Mouse (Mus musculus): ENCODE results near the gene Wnk1. TPM values are rescaled to one million over a fixed set of nuclear protein-coding genes. Genes with fewer than 3 reads are reported as not detected.

Gene Wnk1
- 144 and 160 TPM in 2 replicates for polyA plus RNA-seq (2012; rRNA removed)

DNA sequence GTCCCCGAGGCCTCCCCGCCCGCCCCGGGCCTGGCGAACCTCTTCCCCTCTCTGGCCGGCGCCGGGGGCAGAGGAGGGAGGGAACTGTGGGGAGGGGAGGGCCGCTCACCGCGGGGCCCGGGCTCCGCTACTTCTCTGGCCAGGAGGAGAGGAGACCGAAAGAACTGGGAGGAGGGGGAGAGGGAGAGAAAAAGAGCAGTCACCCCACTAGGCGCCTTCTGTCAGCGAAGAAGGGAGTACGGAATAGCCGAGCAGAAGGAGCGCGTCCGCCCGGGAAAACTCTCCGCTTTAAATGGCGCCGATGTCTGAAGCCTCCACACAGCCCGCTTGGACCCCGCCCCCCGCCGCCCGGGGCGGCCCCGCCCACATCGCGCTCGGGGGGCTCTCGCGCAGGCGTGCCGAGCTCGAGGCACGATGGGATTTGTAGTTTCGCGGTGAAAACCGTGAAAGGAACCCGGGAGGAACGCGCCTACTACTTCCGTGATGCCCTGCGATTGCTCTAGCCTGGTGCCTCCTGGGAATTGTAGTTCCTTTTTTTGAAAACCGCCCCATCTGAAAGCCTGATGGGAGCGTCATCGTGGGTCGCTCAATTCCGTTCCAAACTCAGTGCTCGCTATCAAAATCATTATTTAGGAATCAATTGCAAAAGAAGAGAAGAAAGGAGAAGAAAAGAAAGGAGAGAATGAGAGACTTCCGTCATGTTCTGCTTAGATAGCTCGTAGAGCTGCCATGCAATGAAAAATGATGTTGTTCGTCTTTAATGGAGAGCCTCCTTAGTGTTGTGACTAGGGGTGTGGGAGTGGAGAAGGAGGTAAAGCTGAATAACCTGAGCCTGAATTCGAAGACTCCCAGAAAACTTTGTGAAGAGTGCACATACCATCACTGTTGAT is at the start of gene Wnk1:
Wnk1 (minus strand) TSS at position 307 of the 890 bp plus-strand sequence.

DNA sequence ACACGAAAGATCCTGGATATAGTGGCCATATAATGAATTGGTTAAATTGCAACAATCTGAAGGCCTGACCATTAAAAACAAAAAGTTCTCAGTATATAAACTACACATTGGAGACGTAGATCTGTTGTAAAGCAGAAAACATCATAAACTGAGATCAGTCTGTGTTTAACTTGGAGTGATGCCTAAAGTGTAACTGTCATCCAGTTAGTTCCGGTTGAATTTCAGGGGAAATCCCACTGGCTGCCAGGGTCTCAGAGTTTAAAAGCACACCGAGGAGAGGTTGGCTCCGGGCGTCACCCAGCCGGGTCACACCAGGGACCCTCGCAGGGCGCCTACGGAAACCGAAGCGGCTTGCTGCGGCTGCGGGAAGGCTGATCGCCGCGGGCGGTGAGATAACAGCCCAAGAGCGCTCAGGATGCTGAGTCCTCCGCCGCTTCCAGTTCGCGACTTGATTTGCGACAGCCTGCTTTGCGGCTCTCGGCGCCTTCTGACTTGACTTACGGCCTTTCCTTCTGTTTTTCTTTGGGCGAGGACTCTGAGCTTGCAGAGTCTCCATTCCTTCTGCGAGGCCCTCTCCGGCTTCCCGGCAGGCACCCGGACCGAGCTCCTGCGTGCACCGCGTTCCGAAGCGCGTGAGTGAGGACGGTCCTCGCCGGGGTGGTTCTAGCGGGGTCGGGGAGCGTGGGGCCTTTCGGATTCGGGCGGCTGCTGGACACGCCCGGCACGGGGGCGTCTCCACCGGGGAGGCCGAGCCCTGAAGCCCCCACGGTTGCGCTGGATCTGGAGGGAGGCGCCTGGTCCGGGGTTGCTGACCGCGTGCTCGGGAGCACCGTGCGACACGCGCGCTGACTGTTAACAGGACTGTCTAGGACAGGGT is 136.0 kb downstream of the Wnk1 start, which contains the start of gene Rad52:
Rad52 (plus strand) TSS at position 495 of the 877 bp plus-strand sequence.

Other genes with a start within 250 kb of the Wnk1 start
- gene Erc1, start 190.5 kb downstream of the Wnk1 start, polyA plus RNA-seq (2012; rRNA removed), result 21.2 and 23.4 TPM in 2 replicates
- gene Rad52, start 136.0 kb downstream of the Wnk1 start, polyA plus RNA-seq (2012; rRNA removed), result 36.1 and 48.2 TPM in 2 replicates
- gene Ninj2, start 54.7 kb upstream of the Wnk1 start, polyA plus RNA-seq (2012; rRNA removed), result not detected in 2 replicates

Measured in central nervous system, embryonic 11.5 days (tissue).